Mouse (Mus musculus): ENCODE data around the gene C1qtnf4. TPM values are rescaled to one million over a fixed set of nuclear protein-coding genes. Genes with fewer than 3 reads are reported as not detected.
A peak's percentile ranks its signal among the peaks of the same experiment; 100 is the strongest.

Gene C1qtnf4
- polyA plus RNA-seq, 1 experiment from 2014 or later: 182 TPM

- H3K4me1 ChIP-seq (replicated peaks): no peaks in the 10 kb centered on the region
- no peak overlapping the region for H3K9ac ChIP-seq
- H3K27me3 ChIP-seq: no peaks in the 10 kb centered on the region
- no peak overlapping the region for H3K4me2 ChIP-seq
- no peak for ATAC-seq (ENCODE audit: low FRiP score, low read depth)
- H3K27ac ChIP-seq (replicated peaks): peak overlapping the region; percentile 35; the same call in 1 of the 2 replicates
- H3K9me3 ChIP-seq: no peaks in the 10 kb centered on the region
- peaks cover 78% of the 10 kb centered on the region for H3K36me3 ChIP-seq
- no peak overlapping the region for H3K4me3 ChIP-seq
Measured at GRCm38 (mm10) chr2:90864184-90864583, 21.5 kb upstream of the C1qtnf4 start.

GRCm38 (mm10) chr2:90866524-90866923, 19.1 kb upstream of the C1qtnf4 start:
- Histone ChIP-seq H3K27me3 (no peaks in the 10 kb centered on the region), H3K4me2 (no peak overlapping the region), H3K9ac (no peak overlapping the region), H3K4me3 (no peak overlapping the region), H3K4me1 (replicated peaks) (no peaks in the 10 kb centered on the region), H3K9me3 (no peaks in the 10 kb centered on the region), H3K36me3 (peaks cover 59% of the 10 kb centered on the region), H3K27ac (replicated peaks) (no peak overlapping the region)
- peak; percentile 89 for ATAC-seq (ENCODE audit: low FRiP score, low read depth)
- WGBS: 14% methylated on average over 3 of the region's 3 CpGs

GRCm38 (mm10) chr2:90870136-90870601, 15.5 kb upstream of the C1qtnf4 start:
- Histone ChIP-seq H3K4me1 (replicated peaks) (0 out of 2 replicates have a peak, but pooled peaks cover 4% of the 10 kb centered on the region), H3K4me2 (no peak overlapping the region), H3K36me3 (peaks cover 27% of the 10 kb centered on the region), H3K9ac (no peak overlapping the region), H3K27me3 (no peaks in the 10 kb centered on the region), H3K9me3 (no peaks in the 10 kb centered on the region), H3K4me3 (no peak overlapping the region), H3K27ac (replicated peaks) (no peak overlapping the region)
- ATAC-seq (ENCODE audit: low FRiP score, low read depth): no peak
- 59% methylated on average over 4 of the region's 4 CpGs for WGBS

GRCm38 (mm10) chr2:90871180-90871961, 14.3 kb upstream of the C1qtnf4 start:
- 62% methylated on average over 8 of the region's 8 CpGs for WGBS
- H3K4me3 ChIP-seq: no peak overlapping the region
- no peaks in the 10 kb centered on the region for H3K9me3 ChIP-seq
- peaks cover 16% of the 10 kb centered on the region; the same call in 1 of the 2 replicates for H3K36me3 ChIP-seq
- H3K27ac ChIP-seq (replicated peaks): no peak overlapping the region; the same call in 1 of the 2 replicates
- no peaks in the 10 kb centered on the region for H3K27me3 ChIP-seq
- H3K4me1 ChIP-seq (replicated peaks): 0 out of 2 replicates have a peak, but pooled peaks cover 4% of the 10 kb centered on the region
- no peak overlapping the region for H3K9ac ChIP-seq
- no peak overlapping the region for H3K4me2 ChIP-seq
- no peak for ATAC-seq (ENCODE audit: low FRiP score, low read depth)

- ATAC-seq (ENCODE audit: low FRiP score, low read depth): no peak
- Histone ChIP-seq H3K36me3 (no peaks in the 10 kb centered on the region), H3K27me3 (no peaks in the 10 kb centered on the region), H3K4me3 (no peak overlapping the region), H3K4me2 (no peak overlapping the region), H3K27ac (replicated peaks) (no peak overlapping the region), H3K9ac (no peak overlapping the region), H3K4me1 (replicated peaks) (0 out of 2 replicates have a peak, but pooled peaks cover 6% of the 10 kb centered on the region), H3K9me3 (no peaks in the 10 kb centered on the region)
- WGBS: 83% methylated on average over 1 of the region's 1 CpGs
Measured at GRCm38 (mm10) chr2:90874025-90874424, 11.6 kb upstream of the C1qtnf4 start.

GRCm38 (mm10) chr2:90875239-90875638, 10.4 kb upstream of the C1qtnf4 start:
- Histone ChIP-seq H3K4me3 (no peak overlapping the region), H3K36me3 (no peaks in the 10 kb centered on the region), H3K4me2 (no peak overlapping the region), H3K27me3 (no peaks in the 10 kb centered on the region), H3K4me1 (replicated peaks) (0 out of 2 replicates have a peak, but pooled peaks cover 17% of the 10 kb centered on the region), H3K9ac (no peak overlapping the region), H3K9me3 (no peaks in the 10 kb centered on the region), H3K27ac (replicated peaks) (no peak overlapping the region)
- 64% methylated on average over 2 of the region's 2 CpGs for WGBS
- ATAC-seq (ENCODE audit: low FRiP score, low read depth): no peak

GRCm38 (mm10) chr2:90877584-90878259, 7.9 kb upstream of the C1qtnf4 start:
- Histone ChIP-seq H3K9me3 (no peaks in the 10 kb centered on the region), H3K4me2 (no peak overlapping the region), H3K27ac (replicated peaks) (no peak overlapping the region), H3K4me1 (replicated peaks) (peaks cover 23% of the 10 kb centered on the region; the same call in 1 of the 2 replicates), H3K27me3 (no peaks in the 10 kb centered on the region), H3K4me3 (no peak overlapping the region), H3K9ac (no peak overlapping the region), H3K36me3 (no peaks in the 10 kb centered on the region)
- ATAC-seq (ENCODE audit: low FRiP score, low read depth): no peak
- 72% methylated on average over 4 of the region's 5 CpGs for WGBS

- H3K9ac ChIP-seq: no peak overlapping the region
- H3K4me1 ChIP-seq (replicated peaks): peaks cover 33% of the 10 kb centered on the region
- no peak overlapping the region for H3K4me2 ChIP-seq
- H3K9me3 ChIP-seq: no peaks in the 10 kb centered on the region
- H3K27me3 ChIP-seq: no peaks in the 10 kb centered on the region
- no peak overlapping the region for H3K4me3 ChIP-seq
- no peak overlapping the region for H3K27ac ChIP-seq (replicated peaks)
- ATAC-seq (ENCODE audit: low FRiP score, low read depth): no peak
- no peaks in the 10 kb centered on the region for H3K36me3 ChIP-seq
Measured at GRCm38 (mm10) chr2:90879419-90879818, 6.2 kb upstream of the C1qtnf4 start.

- peaks cover 38% of the 10 kb centered on the region for H3K4me1 ChIP-seq (replicated peaks)
- H3K36me3 ChIP-seq: no peaks in the 10 kb centered on the region
- H3K9ac ChIP-seq: no peak overlapping the region
- WGBS: 18% methylated on average over 6 of the region's 6 CpGs
- peak overlapping the region; percentile 73 for H3K27ac ChIP-seq (replicated peaks)
- peak overlapping the region; percentile 23; the same call in 1 of the 2 replicates for H3K4me2 ChIP-seq
- no peak for ATAC-seq (ENCODE audit: low FRiP score, low read depth)
- H3K9me3 ChIP-seq: no peaks in the 10 kb centered on the region
- no peaks in the 10 kb centered on the region for H3K27me3 ChIP-seq
- H3K4me3 ChIP-seq: no peak overlapping the region
Measured at GRCm38 (mm10) chr2:90880144-90880785, 5.4 kb upstream of the C1qtnf4 start.

- 80% methylated on average over 2 of the region's 2 CpGs for WGBS
- Histone ChIP-seq H3K9me3 (no peaks in the 10 kb centered on the region), H3K27ac (replicated peaks) (no peak overlapping the region), H3K9ac (no peak overlapping the region), H3K4me2 (no peak overlapping the region), H3K36me3 (no peaks in the 10 kb centered on the region), H3K4me1 (replicated peaks) (peaks cover 38% of the 10 kb centered on the region), H3K4me3 (no peak overlapping the region), H3K27me3 (no peaks in the 10 kb centered on the region)
- no peak for ATAC-seq (ENCODE audit: low FRiP score, low read depth)
Measured at GRCm38 (mm10) chr2:90881824-90882223, 3.8 kb upstream of the C1qtnf4 start.

GRCm38 (mm10) chr2:90886436-90886835, 776 bp downstream of the C1qtnf4 start:
- H3K4me3 ChIP-seq: peak overlapping the region; percentile 68
- H3K9me3 ChIP-seq: no peaks in the 10 kb centered on the region
- H3K4me1 ChIP-seq (replicated peaks): peaks cover 56% of the 10 kb centered on the region
- 10% methylated on average over 6 of the region's 6 CpGs for WGBS
- H3K9ac ChIP-seq: peak overlapping the region; percentile 85
- 0 out of 2 replicates have a peak, but pooled peaks cover 2% of the 10 kb centered on the region for H3K36me3 ChIP-seq
- ATAC-seq (ENCODE audit: low FRiP score, low read depth): no peak
- H3K4me2 ChIP-seq: peak overlapping the region; percentile 79
- H3K27me3 ChIP-seq: no peaks in the 10 kb centered on the region
- H3K27ac ChIP-seq (replicated peaks): peak overlapping the region; percentile 93

GRCm38 (mm10) chr2:90887627-90888026, 2.0 kb downstream of the C1qtnf4 start:
- Histone ChIP-seq H3K27ac (replicated peaks) (peak overlapping the region; percentile 93), H3K36me3 (peaks cover 8% of the 10 kb centered on the region; the same call in 1 of the 2 replicates), H3K9me3 (no peaks in the 10 kb centered on the region), H3K4me2 (peak overlapping the region; percentile 79), H3K27me3 (no peaks in the 10 kb centered on the region), H3K4me3 (peak overlapping the region; percentile 68), H3K4me1 (replicated peaks) (peaks cover 63% of the 10 kb centered on the region), H3K9ac (peak overlapping the region; percentile 85)
- no peak for ATAC-seq (ENCODE audit: low FRiP score, low read depth)
- 73% methylated on average over 5 of the region's 5 CpGs for WGBS

Measured in hindbrain, embryonic 15.5 days (tissue).